Mouse (Mus musculus): ENCODE measurements around the gene Creg2. TPM values are rescaled to one million over a fixed set of nuclear protein-coding genes. Genes with fewer than 3 reads are reported as not detected.
"Not testable (repeated sequence)": the region's sequence is repeated elsewhere in the genome, so short reads cannot be mapped to it uniquely, and the experiment has no call there.

Gene Creg2
- total RNA-seq, 1 experiment from 2014 or later = not detected

GRCm38 (mm10) chr1:39608534-39608933 lies 42.7 kb downstream of the Creg2 start:
- no peak for ATAC-seq (replicated peaks; ENCODE audit: low read depth, poor library complexity, severe bottlenecking)

GRCm38 (mm10) chr1:39602477-39602876 lies 48.8 kb downstream of the Creg2 start:
- ATAC-seq (replicated peaks; ENCODE audit: low read depth, poor library complexity, severe bottlenecking) = no peak

- no peak for ATAC-seq (replicated peaks; ENCODE audit: low read depth, poor library complexity, severe bottlenecking)
These were observed 52.5 kb downstream of the Creg2 start for GRCm38 (mm10) chr1:39598726-39599125.

GRCm38 (mm10) chr1:39597135-39597534 lies 54.1 kb downstream of the Creg2 start:
- ATAC-seq (replicated peaks; ENCODE audit: low read depth, poor library complexity, severe bottlenecking) = not testable (repeated sequence)

- ATAC-seq (replicated peaks; ENCODE audit: low read depth, poor library complexity, severe bottlenecking) = no peak
These were observed 57.4 kb downstream of the Creg2 start for GRCm38 (mm10) chr1:39593836-39594235.

- ATAC-seq (replicated peaks; ENCODE audit: low read depth, poor library complexity, severe bottlenecking) = no peak
These were observed 59.2 kb downstream of the Creg2 start for GRCm38 (mm10) chr1:39592090-39592489.

- ATAC-seq (replicated peaks; ENCODE audit: low read depth, poor library complexity, severe bottlenecking) = not testable (repeated sequence)
These were observed 59.7 kb downstream of the Creg2 start for GRCm38 (mm10) chr1:39591557-39591956.

GRCm38 (mm10) chr1:39590193-39590592 lies 61.1 kb downstream of the Creg2 start:
- ATAC-seq (replicated peaks; ENCODE audit: low read depth, poor library complexity, severe bottlenecking) = 0 out of 2 replicates have a peak, but pooled peaks have one; percentile 54

- no peak for ATAC-seq (replicated peaks; ENCODE audit: low read depth, poor library complexity, severe bottlenecking)
These were observed 65.9 kb downstream of the Creg2 start for GRCm38 (mm10) chr1:39585416-39585815.

GRCm38 (mm10) chr1:39583173-39583572 lies 68.1 kb downstream of the Creg2 start:
- no peak for ATAC-seq (replicated peaks; ENCODE audit: low read depth, poor library complexity, severe bottlenecking)

GRCm38 (mm10) chr1:39581215-39581614 lies 70.1 kb downstream of the Creg2 start:
- no peak for ATAC-seq (replicated peaks; ENCODE audit: low read depth, poor library complexity, severe bottlenecking)

GRCm38 (mm10) chr1:39579139-39579538 lies 72.1 kb downstream of the Creg2 start:
- peak; percentile 22; the same call in 1 of the 2 replicates for ATAC-seq (replicated peaks; ENCODE audit: low read depth, poor library complexity, severe bottlenecking)

- ATAC-seq (replicated peaks; ENCODE audit: low read depth, poor library complexity, severe bottlenecking) = 0 out of 2 replicates have a peak, but pooled peaks have one; percentile 4
These were observed 72.8 kb downstream of the Creg2 start for GRCm38 (mm10) chr1:39578446-39578845.

- ATAC-seq (replicated peaks; ENCODE audit: low read depth, poor library complexity, severe bottlenecking) = peak; percentile 86
These were observed 74.0 kb downstream of the Creg2 start, which contains the start of gene Rnf149 for GRCm38 (mm10) chr1:39577253-39577705. Gene Rnf149 (minus strand): TSS chr1:39577405.

- peak; percentile 30 for ATAC-seq (replicated peaks; ENCODE audit: low read depth, poor library complexity, severe bottlenecking)
These were observed 74.6 kb downstream of the Creg2 start for GRCm38 (mm10) chr1:39576431-39577243.

- ATAC-seq (replicated peaks; ENCODE audit: low read depth, poor library complexity, severe bottlenecking) = no peak
These were observed 75.4 kb downstream of the Creg2 start for GRCm38 (mm10) chr1:39575778-39576375.

GRCm38 (mm10) chr1:39573890-39574289 lies 77.4 kb downstream of the Creg2 start:
- no peak for ATAC-seq (replicated peaks; ENCODE audit: low read depth, poor library complexity, severe bottlenecking)

GRCm38 (mm10) chr1:39571653-39572052 lies 79.6 kb downstream of the Creg2 start:
- no peak for ATAC-seq (replicated peaks; ENCODE audit: low read depth, poor library complexity, severe bottlenecking)

Data from common myeloid progenitor, adult 5-6 weeks (primary cell).